Mouse (Mus musculus): Measurements from ENCODE around the gene Galnt2. TPM values are rescaled to one million over a fixed set of nuclear protein-coding genes. Genes with fewer than 3 reads are reported as not detected.

Gene Galnt2
- polyA plus RNA-seq, 3 experiments from 2014 or later = 14.8 to 39.1 (median 20.4) TPM

DNA sequence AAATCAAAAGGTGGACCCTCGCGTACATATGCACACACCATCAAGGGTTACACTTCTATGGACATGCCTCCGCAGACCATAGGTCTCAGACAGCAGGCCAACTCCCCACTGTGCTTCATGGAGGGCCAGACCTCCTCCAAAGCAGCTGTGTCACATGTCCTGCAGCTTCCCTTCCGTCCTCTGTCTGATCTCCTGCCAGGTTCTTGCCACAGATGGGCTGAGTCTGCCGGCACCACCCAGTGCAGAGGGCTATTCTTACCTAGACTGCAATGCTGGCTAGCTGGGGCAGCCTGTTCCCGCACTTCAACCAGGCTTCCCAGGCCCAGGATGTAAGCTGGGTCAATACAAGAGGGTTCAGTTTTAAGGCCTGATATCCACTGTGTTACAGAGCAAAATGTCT, 144.0 kb downstream of the Galnt2 start:
- no peak for ATAC-seq

DNA sequence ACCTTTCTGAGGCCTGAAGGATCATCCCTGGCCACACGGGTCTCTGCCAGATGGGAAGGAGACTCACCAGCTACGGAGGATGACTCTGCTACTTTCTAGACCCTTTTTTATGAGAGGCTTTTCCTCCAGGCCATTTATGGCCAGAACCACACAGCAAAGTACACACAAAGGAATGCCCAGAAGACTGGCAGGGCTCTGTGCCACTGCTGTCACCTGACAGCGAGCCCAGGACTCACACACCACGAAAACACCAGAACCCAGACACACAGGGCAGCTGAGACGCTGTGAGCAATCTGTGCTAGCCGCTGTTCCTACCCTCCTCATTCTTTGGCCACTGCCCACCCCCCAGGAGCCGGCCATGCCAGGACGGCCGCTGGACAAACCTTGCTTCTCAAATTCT, 144.5 kb downstream of the Galnt2 start:
- no peak for ATAC-seq

GRCm38 (mm10) chr8:124376406-124376805, 145.2 kb downstream of the Galnt2 start:
- no peak for ATAC-seq

- no peak for ATAC-seq
Observed at GRCm38 (mm10) chr8:124379289-124379688, 148.1 kb downstream of the Galnt2 start.

DNA sequence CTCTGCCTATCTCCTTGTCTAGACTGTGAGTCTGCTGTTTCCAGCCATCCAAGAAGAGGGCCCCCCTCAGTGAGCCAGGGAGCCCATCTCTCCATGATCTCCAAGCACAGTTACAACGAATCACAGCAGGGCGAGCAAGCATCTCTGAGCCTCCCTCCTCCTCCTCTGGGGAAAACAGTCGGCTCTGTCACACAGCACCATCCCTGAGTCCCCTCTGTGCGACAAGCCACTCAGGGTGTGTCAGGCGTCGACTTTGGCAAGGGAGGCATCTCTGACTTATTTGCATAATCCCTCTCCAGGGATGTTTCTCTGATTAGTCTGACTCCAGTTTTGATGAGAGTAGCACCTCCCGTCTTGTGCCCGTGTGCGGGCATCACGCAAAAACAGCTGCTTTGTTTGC, 151.0 kb downstream of the Galnt2 start:
- no peak for ATAC-seq

- ATAC-seq = no peak
Observed at GRCm38 (mm10) chr8:124384336-124384735, 153.1 kb downstream of the Galnt2 start.

DNA sequence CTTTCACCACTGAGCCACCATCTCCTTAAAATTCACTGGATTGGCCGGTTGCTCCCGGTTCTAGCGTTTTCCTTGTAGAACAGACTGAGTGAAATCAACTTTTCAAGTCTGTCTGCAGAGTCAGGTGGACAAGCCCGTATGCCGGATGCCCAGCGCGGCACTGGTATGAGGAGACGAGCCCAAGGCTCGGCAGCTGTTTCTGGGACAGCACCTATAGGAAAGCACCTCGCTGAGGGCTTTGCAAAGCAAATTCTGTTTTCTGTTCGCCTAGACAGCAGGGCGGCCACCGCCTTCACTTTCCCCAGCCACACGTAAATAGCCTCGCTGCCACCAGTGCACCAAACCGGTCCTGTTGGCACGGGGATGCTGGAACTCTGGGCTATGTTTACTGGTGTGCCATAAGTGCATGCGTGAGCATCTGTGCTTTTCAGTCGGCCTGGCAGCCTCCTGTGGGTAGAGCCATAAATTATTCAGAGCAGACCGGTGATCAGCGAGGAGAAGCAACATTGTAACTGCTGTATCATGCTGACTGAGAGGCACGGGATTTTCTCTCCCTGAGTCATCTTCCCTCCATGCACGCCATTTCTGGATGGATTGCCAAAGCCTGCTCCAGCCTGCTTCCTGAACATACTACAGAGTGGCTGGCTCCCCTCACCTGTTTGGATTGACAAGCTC, 155.2 kb downstream of the Galnt2 start:
- no peak for ATAC-seq

GRCm38 (mm10) chr8:124389495-124389894, 158.3 kb downstream of the Galnt2 start:
- ATAC-seq = no peak

DNA sequence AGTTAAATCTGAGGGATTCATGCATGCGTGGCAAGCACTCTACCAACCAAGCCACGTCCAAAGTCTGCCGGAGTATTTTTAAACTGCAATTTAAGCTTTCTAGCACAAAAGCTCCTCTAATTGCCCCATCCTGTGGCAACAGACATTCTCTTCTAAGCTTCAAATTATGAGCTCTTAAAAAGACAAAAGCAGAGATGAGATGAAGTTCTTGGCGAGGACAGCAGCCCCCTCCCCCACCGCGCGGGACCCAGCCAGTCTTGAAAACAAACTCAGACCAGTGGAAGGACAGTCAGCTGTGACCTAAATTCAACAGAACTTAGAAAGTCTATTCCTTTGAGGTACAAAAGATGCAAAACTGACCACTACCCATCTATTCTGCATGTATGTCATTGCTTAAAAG, 160.0 kb downstream of the Galnt2 start:
- ATAC-seq = no peak

- ATAC-seq = no peak
Observed at GRCm38 (mm10) chr8:124392271-124393012, 161.3 kb downstream of the Galnt2 start.

DNA sequence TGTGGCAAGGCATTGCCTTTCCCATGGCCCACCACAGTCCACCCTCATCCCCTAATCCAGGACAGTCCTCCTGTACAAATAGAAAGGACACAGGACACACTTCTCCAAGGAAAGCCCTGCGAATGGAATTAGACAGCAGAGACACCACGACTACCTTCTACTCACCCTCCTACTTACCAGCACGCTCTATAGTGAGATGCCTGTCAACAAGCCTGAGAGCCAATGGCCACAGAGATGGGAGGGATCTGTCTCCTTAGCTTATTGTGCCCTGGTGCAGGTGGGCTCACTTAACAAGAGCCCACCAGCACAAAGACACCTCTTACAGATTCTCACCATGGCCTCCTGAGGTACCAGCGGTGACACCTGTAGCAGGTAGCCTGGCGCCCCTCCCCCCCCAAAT, 161.8 kb downstream of the Galnt2 start:
- no peak for ATAC-seq

GRCm38 (mm10) chr8:124393927-124394326, 162.7 kb downstream of the Galnt2 start:
- no peak for ATAC-seq

- no peak for ATAC-seq
Observed at GRCm38 (mm10) chr8:124394951-124395350, 163.8 kb downstream of the Galnt2 start.

Other genes starting within 250 kb of the Galnt2 start
- 1 to 10 TPM; 1.2 to 2.6 (median 1.3) TPM for gene Abcb10, start 248.3 kb upstream of the Galnt2 start, polyA plus RNA-seq (2017; shearing (Covaris generic))
- gene Taf5l, start 210.0 kb upstream of the Galnt2 start, polyA plus RNA-seq (2017; shearing (Covaris generic)) = 10 to 100 TPM in 2 of 3 experiments, 1 to 10 TPM in 1; 9.2 to 15.4 (median 12.3) TPM
- 1 to 10 TPM; 4.0 to 5.2 (median 4.3) TPM for gene Urb2, start 209.9 kb upstream of the Galnt2 start, polyA plus RNA-seq (2017; shearing (Covaris generic))
- gene Pgbd5, start 208.3 kb downstream of the Galnt2 start, polyA plus RNA-seq (2017; shearing (Covaris generic)) = not detected